Mouse (Mus musculus) neural tube, embryonic 12.5 days (tissue): ENCODE results near the gene Mtch2. TPM values are rescaled to one million over a fixed set of nuclear protein-coding genes. Genes with fewer than 3 reads are reported as not detected.
A peak's percentile ranks its signal among the peaks of the same experiment; 100 is the strongest.
"Not testable (repeated sequence)": the region's sequence is repeated elsewhere in the genome, so short reads cannot be mapped to it uniquely, and the experiment has no call there.

Experiments
- ATAC-seq: fragments of 200-750 bp; cut with Nextera tagmentation; 2 replicates; pipeline ENCODE4 v1.8.0; 2017; ENCODE audit warnings: low read depth, mild to moderate bottlenecking, moderate TSS enrichment, moderate library complexity; ENCODE audit not compliant: low FRiP score
- H3K27ac ChIP-seq: fragments of 300-500 bp; sonication (generic); 2 replicates; pipeline ENCODE4 v1.5.1; 2016
- H3K27me3 ChIP-seq: fragments of 300-500 bp; sonication (generic); replicated peaks from 2 replicates; pipeline ENCODE4 v1.6.1; 2016; ENCODE audit warnings: mild to moderate bottlenecking
- H3K36me3 ChIP-seq: fragments of 300-500 bp; sonication (generic); 2 replicates; pipeline ENCODE4 v1.6.1; 2016; ENCODE audit warnings: mild to moderate bottlenecking
- H3K4me1 ChIP-seq: fragments of 300-500 bp; sonication (generic); 2 replicates; pipeline ENCODE4 v1.6.1; 2016
- H3K4me2 ChIP-seq: fragments of 300-500 bp; sonication (generic); replicated peaks from 2 replicates; pipeline ENCODE4 v1.6.1; 2016; ENCODE audit warnings: mild to moderate bottlenecking
- H3K4me3 ChIP-seq: fragments of 300-500 bp; sonication (generic); 2 replicates; pipeline ENCODE4 v1.5.1; 2016
- H3K9ac ChIP-seq: fragments of 300-500 bp; sonication (generic); 2 replicates; pipeline ENCODE4 v1.6.1; 2016; ENCODE audit warnings: mild to moderate bottlenecking
- H3K9me3 ChIP-seq: fragments of 300-500 bp; sonication (generic); 2 replicates; pipeline ENCODE4 v1.6.1; 2016; ENCODE audit warnings: mild to moderate bottlenecking
- WGBS: fragments of 180-500 bp; shearing (Covaris S2); methylation state at CpG from one replicate; pipeline ENCODE4 v1.1.7; 2016; 5-methylcytosine and 5-hydroxymethylcytosine counted together
- polyA plus RNA-seq: library from polyadenylated mRNA; unstranded; fragments of >200 nt; fragmentation: Nextera tagmentation; extraction: Ambion mirVana; gene quantifications from 2 replicates; pipeline ENCODE4 v1.2.1, GENCODE M21; 2016

The Mtch2 gene
- polyA plus RNA-seq, result 216 and 237 TPM in 2 replicates

DNA sequence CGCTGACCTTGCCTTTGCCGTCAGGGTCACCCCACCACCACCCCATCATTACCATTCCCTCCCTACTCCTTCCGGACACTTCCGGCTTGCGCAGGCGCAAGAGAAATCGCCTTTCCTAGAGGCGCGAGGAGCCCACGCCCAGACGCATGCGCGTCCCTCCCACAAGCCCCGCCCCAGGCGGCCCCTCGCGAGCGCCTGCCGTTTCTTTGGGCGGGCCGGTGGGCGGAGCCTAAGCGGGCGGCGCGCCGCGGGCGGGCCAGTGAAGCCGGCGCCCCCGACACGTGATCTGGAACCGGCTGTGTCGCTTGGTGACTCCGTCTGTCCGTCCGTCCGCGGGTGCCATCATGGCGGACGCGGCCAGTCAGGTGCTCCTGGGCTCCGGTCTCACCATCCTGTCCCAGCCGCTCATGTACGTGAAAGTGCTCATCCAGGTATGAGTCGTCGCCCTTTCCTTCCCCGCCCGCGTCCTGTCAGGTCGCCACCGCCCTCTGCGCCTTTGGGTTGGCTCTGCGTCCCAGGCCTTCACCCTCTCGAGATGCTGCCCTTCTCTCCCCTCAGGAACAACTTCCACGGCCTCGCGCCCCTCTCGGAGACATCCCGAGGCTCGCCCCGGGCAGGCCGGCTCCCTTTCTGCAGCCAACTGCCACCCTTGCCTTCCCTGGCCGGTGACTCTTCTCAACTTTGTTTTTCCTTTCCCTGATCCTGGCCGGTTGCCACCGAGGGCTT, at the start of gene Mtch2:
Gene Mtch2 (plus strand): TSS at position 201 of the 726 bp plus-strand sequence.
- H3K4me1 ChIP-seq, result peaks cover 14% of the 10 kb centered on the region
- H3K36me3 ChIP-seq, result peaks cover 21% of the 10 kb centered on the region
- peak; percentile 97 for ATAC-seq
- no peaks in the 10 kb centered on the region for H3K27me3 ChIP-seq
- peak within 1 kb of the TSS; percentile 90 for H3K9ac ChIP-seq
- H3K4me2 ChIP-seq, result peak within 1 kb of the TSS; percentile 62
- under 1% methylated on average over 67 of the region's 67 CpGs for WGBS
- H3K27ac ChIP-seq, result peak within 1 kb of the TSS; percentile 74
- no peaks in the 10 kb centered on the region for H3K9me3 ChIP-seq
- peak within 1 kb of the TSS; percentile 85 for H3K4me3 ChIP-seq

- H3K4me3 ChIP-seq, result no peak overlapping the region
- no peaks in the 10 kb centered on the region for H3K27me3 ChIP-seq
- no peak overlapping the region for H3K9ac ChIP-seq
- no peaks in the 10 kb centered on the region for H3K9me3 ChIP-seq
- no peak overlapping the region for H3K27ac ChIP-seq
- no peaks in the 10 kb centered on the region for H3K4me1 ChIP-seq
- H3K4me2 ChIP-seq, result no peak overlapping the region
- H3K36me3 ChIP-seq, result no peaks in the 10 kb centered on the region
- ATAC-seq, result no peak
- WGBS, result 86% methylated on average over 6 of the region's 6 CpGs
These were observed 38.5 kb upstream of the Mtch2 start for GRCm38 (mm10) chr2:90808241-90809126.

GRCm38 (mm10) chr2:90810751-90811150, 36.2 kb upstream of the Mtch2 start:
- no peaks in the 10 kb centered on the region for H3K4me1 ChIP-seq
- no peak overlapping the region for H3K9ac ChIP-seq
- H3K36me3 ChIP-seq, result no peaks in the 10 kb centered on the region
- H3K27ac ChIP-seq, result no peak overlapping the region
- no peak for ATAC-seq
- H3K4me3 ChIP-seq, result no peak overlapping the region
- no peaks in the 10 kb centered on the region for H3K9me3 ChIP-seq
- H3K27me3 ChIP-seq, result no peaks in the 10 kb centered on the region
- no peak overlapping the region for H3K4me2 ChIP-seq
- WGBS, result 93% methylated on average over 8 of the region's 8 CpGs

DNA sequence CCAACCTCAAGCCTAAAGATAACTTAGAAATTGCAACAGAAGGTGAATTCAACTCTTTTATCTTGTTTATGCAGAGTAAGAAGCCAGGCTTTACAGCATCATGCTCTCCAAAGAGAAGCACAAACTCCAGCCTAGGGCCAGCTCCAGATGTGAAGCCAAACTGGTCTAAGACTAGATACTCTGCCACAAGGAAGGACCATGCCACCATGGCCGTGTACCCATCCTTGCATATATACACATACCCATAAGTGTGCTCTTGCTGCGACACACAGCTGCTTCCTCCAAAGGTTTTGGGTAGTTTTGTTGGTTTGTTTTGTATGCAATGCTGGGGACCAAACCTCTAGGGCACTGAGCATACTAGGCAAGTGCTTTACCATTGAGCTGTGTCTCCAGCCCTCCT, 31.7 kb upstream of the Mtch2 start:
- no peak for ATAC-seq

GRCm38 (mm10) chr2:90816144-90816543, 30.8 kb upstream of the Mtch2 start:
- Histone ChIP-seq H3K9me3 (no peaks in the 10 kb centered on the region), H3K27ac (no peak overlapping the region), H3K4me1 (no peaks in the 10 kb centered on the region), H3K9ac (no peak overlapping the region), H3K27me3 (no peaks in the 10 kb centered on the region), H3K36me3 (no peaks in the 10 kb centered on the region), H3K4me3 (no peak overlapping the region), H3K4me2 (no peak overlapping the region)
- ATAC-seq, result no peak
- WGBS, result 82% methylated on average over 4 of the region's 4 CpGs

More for the DNA sequence above, 31.7 kb upstream of the Mtch2 start:
- Histone ChIP-seq H3K4me2 (no peak overlapping the region), H3K36me3 (no peaks in the 10 kb centered on the region), H3K9me3 (no peaks in the 10 kb centered on the region), H3K27ac (no peak overlapping the region), H3K4me1 (no peaks in the 10 kb centered on the region), H3K27me3 (no peaks in the 10 kb centered on the region), H3K9ac (no peak overlapping the region), H3K4me3 (no peak overlapping the region)
- 83% methylated on average over 2 of the region's 2 CpGs for WGBS

- no peak for ATAC-seq
- H3K9me3 ChIP-seq, result no peaks in the 10 kb centered on the region
- no peak overlapping the region for H3K9ac ChIP-seq
- no peak overlapping the region for H3K4me3 ChIP-seq
- H3K27me3 ChIP-seq, result no peaks in the 10 kb centered on the region
- H3K36me3 ChIP-seq, result no peaks in the 10 kb centered on the region
- H3K4me2 ChIP-seq, result no peak overlapping the region
- H3K27ac ChIP-seq, result no peak overlapping the region
- 91% methylated on average over 3 of the region's 3 CpGs for WGBS
- H3K4me1 ChIP-seq, result no peaks in the 10 kb centered on the region
These were observed 28.2 kb upstream of the Mtch2 start for GRCm38 (mm10) chr2:90818710-90819109.

GRCm38 (mm10) chr2:90820894-90821293, 26.1 kb upstream of the Mtch2 start:
- Histone ChIP-seq H3K4me2 (no peak overlapping the region), H3K4me1 (no peaks in the 10 kb centered on the region), H3K9ac (no peak overlapping the region), H3K36me3 (no peaks in the 10 kb centered on the region), H3K4me3 (no peak overlapping the region), H3K9me3 (no peaks in the 10 kb centered on the region), H3K27me3 (no peaks in the 10 kb centered on the region), H3K27ac (no peak overlapping the region)
- ATAC-seq, result no peak
- WGBS, result 85% methylated on average over 3 of the region's 3 CpGs

DNA sequence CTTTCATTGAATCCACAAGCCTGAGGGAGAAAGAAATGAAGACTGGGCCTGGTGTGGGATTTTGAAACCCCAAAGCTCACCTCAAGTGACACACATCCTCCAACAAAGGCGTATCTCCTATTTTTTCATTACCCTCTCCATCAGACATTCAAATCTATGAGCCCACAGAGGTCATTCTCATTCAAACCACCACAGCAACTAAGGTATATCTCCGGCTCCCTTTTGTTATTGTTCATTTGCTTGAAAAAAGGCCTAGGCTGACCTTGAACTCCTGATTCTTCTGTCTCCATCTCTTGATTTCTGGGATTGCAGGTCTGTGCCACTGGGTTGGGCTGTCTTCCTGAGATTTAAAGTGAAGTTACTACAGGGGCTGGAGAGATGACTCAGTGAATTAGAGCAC, 24.0 kb upstream of the Mtch2 start:
- no peak overlapping the region for H3K27ac ChIP-seq
- H3K4me1 ChIP-seq, result no peaks in the 10 kb centered on the region
- H3K4me2 ChIP-seq, result no peak overlapping the region
- no peak overlapping the region for H3K9ac ChIP-seq
- no peaks in the 10 kb centered on the region for H3K27me3 ChIP-seq
- H3K36me3 ChIP-seq, result no peaks in the 10 kb centered on the region
- no peak overlapping the region for H3K4me3 ChIP-seq
- WGBS, result 83% methylated on average over 2 of the region's 2 CpGs
- no peaks in the 10 kb centered on the region for H3K9me3 ChIP-seq
- no peak for ATAC-seq

DNA sequence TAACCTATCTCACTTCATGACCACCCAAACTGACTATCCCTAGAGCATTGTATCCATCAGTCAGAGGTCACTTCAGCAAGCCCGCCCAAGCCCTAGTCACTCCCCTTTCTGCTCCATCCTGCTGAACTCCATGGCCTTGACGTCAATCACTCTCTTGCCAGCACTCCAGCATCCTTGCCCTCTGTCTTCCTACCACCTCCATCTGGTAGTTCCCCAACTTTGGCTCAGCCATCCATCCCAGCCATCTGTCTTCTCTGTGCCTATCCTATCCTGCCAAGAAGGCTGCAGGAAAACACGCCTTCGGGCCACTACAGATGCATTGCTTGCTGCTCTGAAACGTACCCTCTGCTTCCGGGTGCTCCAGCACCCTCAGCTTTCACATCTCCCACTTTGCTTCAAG, 23.2 kb upstream of the Mtch2 start:
- Histone ChIP-seq H3K4me3 (no peak overlapping the region), H3K4me2 (no peak overlapping the region), H3K36me3 (no peaks in the 10 kb centered on the region), H3K27ac (no peak overlapping the region), H3K27me3 (no peaks in the 10 kb centered on the region), H3K9ac (no peak overlapping the region), H3K9me3 (no peaks in the 10 kb centered on the region), H3K4me1 (no peaks in the 10 kb centered on the region)
- WGBS, result 81% methylated on average over 6 of the region's 6 CpGs
- ATAC-seq, result no peak

- not testable (repeated sequence) for H3K27me3 ChIP-seq, H3K27ac ChIP-seq, H3K36me3 ChIP-seq, H3K9ac ChIP-seq, ATAC-seq, H3K4me3 ChIP-seq, H3K4me1 ChIP-seq, H3K4me2 ChIP-seq, H3K9me3 ChIP-seq
- WGBS, result 57% methylated on average over 10 of the region's 10 CpGs
These were observed 22.4 kb upstream of the Mtch2 start for GRCm38 (mm10) chr2:90824528-90824927.

- ATAC-seq, result no peak
- no peaks in the 10 kb centered on the region for H3K9me3 ChIP-seq
- no peak overlapping the region for H3K27ac ChIP-seq
- no peaks in the 10 kb centered on the region for H3K27me3 ChIP-seq
- no peak overlapping the region for H3K4me2 ChIP-seq
- no peaks in the 10 kb centered on the region for H3K36me3 ChIP-seq
- H3K9ac ChIP-seq, result no peak overlapping the region
- H3K4me3 ChIP-seq, result no peak overlapping the region
- H3K4me1 ChIP-seq, result no peaks in the 10 kb centered on the region
- 89% methylated on average over 11 of the region's 11 CpGs for WGBS
These were observed 21.3 kb upstream of the Mtch2 start for GRCm38 (mm10) chr2:90825515-90826172.

DNA sequence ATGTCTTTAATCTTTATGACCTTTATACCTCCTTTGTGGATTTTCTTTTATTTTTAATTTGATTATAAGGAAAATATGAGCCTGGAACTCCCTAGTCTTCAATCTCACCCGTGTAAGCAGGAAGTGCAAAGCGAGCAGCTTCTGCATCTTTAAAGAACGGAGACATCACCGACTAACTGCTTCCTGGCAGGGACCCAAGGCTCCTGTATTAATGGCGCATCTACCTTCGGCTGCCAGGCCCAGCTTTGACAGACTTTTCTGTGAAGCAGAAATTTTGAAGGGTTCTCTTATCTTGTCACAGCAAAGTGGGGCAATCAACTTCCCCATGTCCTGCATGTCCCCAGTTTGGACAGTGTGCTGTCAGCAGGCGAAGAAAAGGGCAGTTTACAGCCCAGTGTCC, 18.2 kb upstream of the Mtch2 start:
- H3K36me3 ChIP-seq, result no peaks in the 10 kb centered on the region
- H3K4me3 ChIP-seq, result no peak overlapping the region
- no peaks in the 10 kb centered on the region for H3K4me1 ChIP-seq
- no peak overlapping the region for H3K4me2 ChIP-seq
- H3K27me3 ChIP-seq, result no peaks in the 10 kb centered on the region
- no peak for ATAC-seq
- WGBS, result 76% methylated on average over 7 of the region's 7 CpGs
- no peak overlapping the region for H3K27ac ChIP-seq
- no peak overlapping the region for H3K9ac ChIP-seq
- H3K9me3 ChIP-seq, result no peaks in the 10 kb centered on the region
